Mouse (Mus musculus): ENCODE measurements around the gene Rassf10. TPM values are rescaled to one million over a fixed set of nuclear protein-coding genes. Genes with fewer than 3 reads are reported as not detected.

Rassf10 gene
- 0.99 and 1.1 TPM in 2 replicates for polyA plus RNA-seq (2012; rRNA removed)

- WGBS: 1% methylated on average over 41 of the region's 41 CpGs
- Histone ChIP-seq H3K4me1 (ENCODE audit: control insufficient read depth, insufficient read depth, insufficient read length, low read length) (peaks cover 14% of the 10 kb centered on the region), H3K27me3 (ENCODE audit: control insufficient read depth, insufficient read depth, low read length) (peaks cover 13% of the 10 kb centered on the region; the same call in 1 of the 2 replicates), H3K27ac (ENCODE audit: insufficient read depth, low read depth, low read length) (no peak within 1 kb of the TSS), H3K36me3 (ENCODE audit: control insufficient read depth, insufficient read depth, low read length) (no peaks in the 10 kb centered on the region), H3K4me3 (ENCODE audit: low read depth, low read length) (peak within 1 kb of the TSS; percentile 59)
- TF ChIP-seq CTCF (IDR thresholded peaks at IDR 0.05; ENCODE audit: extremely low read depth, insufficient read length, insufficient replicate concordance, low read depth, low read length) (no peak), POLR2A (IDR thresholded peaks at IDR 0.05; ENCODE audit: low read depth, low read length) (no peak)
Observed at GRCm38 (mm10) chr7:112953777-112954291, at the start of gene Rassf10. Rassf10 (plus strand) TSS chr7:112953962.

GRCm38 (mm10) chr7:112906848-112907247 is 46.9 kb upstream of the Rassf10 start:
- no peak for TF ChIP-seq POLR2A (IDR thresholded peaks at IDR 0.05; ENCODE audit: low read depth, low read length)
- TF ChIP-seq CTCF (IDR thresholded peaks at IDR 0.05; ENCODE audit: extremely low read depth, insufficient read length, insufficient replicate concordance, low read depth, low read length): no peak

GRCm38 (mm10) chr7:112907468-112907867 is 46.3 kb upstream of the Rassf10 start:
- no peak overlapping the region for H3K27ac ChIP-seq (ENCODE audit: insufficient read depth, low read depth, low read length)
- 86% methylated on average over 2 of the region's 2 CpGs for WGBS
- no peaks in the 10 kb centered on the region for H3K4me1 ChIP-seq (ENCODE audit: control insufficient read depth, insufficient read depth, insufficient read length, low read length)
- TF ChIP-seq CTCF (IDR thresholded peaks at IDR 0.05; ENCODE audit: extremely low read depth, insufficient read length, insufficient replicate concordance, low read depth, low read length) (no peak), POLR2A (IDR thresholded peaks at IDR 0.05; ENCODE audit: low read depth, low read length) (no peak)
- no peaks in the 10 kb centered on the region for H3K27me3 ChIP-seq (ENCODE audit: control insufficient read depth, insufficient read depth, low read length)
- no peak overlapping the region for H3K4me3 ChIP-seq (ENCODE audit: low read depth, low read length)
- H3K36me3 ChIP-seq (ENCODE audit: control insufficient read depth, insufficient read depth, low read length): peaks cover 3% of the 10 kb centered on the region

More at GRCm38 (mm10) chr7:112906848-112907247, 46.9 kb upstream of the Rassf10 start:
- 90% methylated on average over 5 of the region's 5 CpGs for WGBS
- no peaks in the 10 kb centered on the region for H3K27me3 ChIP-seq (ENCODE audit: control insufficient read depth, insufficient read depth, low read length)
- H3K4me1 ChIP-seq (ENCODE audit: control insufficient read depth, insufficient read depth, insufficient read length, low read length): no peaks in the 10 kb centered on the region
- H3K27ac ChIP-seq (ENCODE audit: insufficient read depth, low read depth, low read length): no peak overlapping the region
- no peak overlapping the region for H3K4me3 ChIP-seq (ENCODE audit: low read depth, low read length)
- peaks cover 5% of the 10 kb centered on the region for H3K36me3 ChIP-seq (ENCODE audit: control insufficient read depth, insufficient read depth, low read length)

DNA sequence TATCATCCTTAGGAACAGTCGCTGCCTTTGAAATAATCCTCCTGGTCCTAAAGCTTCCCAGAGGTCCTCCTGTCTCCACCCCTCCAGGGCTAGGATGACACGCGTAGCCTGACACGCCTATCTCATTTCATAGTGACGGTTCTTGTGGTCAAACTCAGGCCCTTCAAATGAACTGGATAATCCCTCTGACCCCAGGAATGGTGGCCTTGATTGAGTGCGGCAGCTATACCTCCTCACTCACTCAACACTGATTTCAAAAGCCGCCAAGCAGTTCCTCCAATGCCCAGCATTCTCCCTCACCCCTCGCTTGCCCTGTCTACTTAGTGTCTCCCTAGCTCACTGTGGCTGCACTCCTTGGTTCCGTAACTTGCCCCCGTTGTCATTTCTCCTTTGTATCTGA is 44.6 kb upstream of the Rassf10 start:
- no peaks in the 10 kb centered on the region for H3K4me1 ChIP-seq (ENCODE audit: control insufficient read depth, insufficient read depth, insufficient read length, low read length)
- no peak overlapping the region for H3K27ac ChIP-seq (ENCODE audit: insufficient read depth, low read depth, low read length)
- TF ChIP-seq POLR2A (IDR thresholded peaks at IDR 0.05; ENCODE audit: low read depth, low read length) (no peak), CTCF (IDR thresholded peaks at IDR 0.05; ENCODE audit: extremely low read depth, insufficient read length, insufficient replicate concordance, low read depth, low read length) (no peak)
- no peak overlapping the region for H3K4me3 ChIP-seq (ENCODE audit: low read depth, low read length)
- H3K36me3 ChIP-seq (ENCODE audit: control insufficient read depth, insufficient read depth, low read length): peaks cover 1% of the 10 kb centered on the region; the same call in 1 of the 2 replicates
- no peaks in the 10 kb centered on the region for H3K27me3 ChIP-seq (ENCODE audit: control insufficient read depth, insufficient read depth, low read length)
- WGBS: 85% methylated on average over 10 of the region's 10 CpGs

- Histone ChIP-seq H3K36me3 (ENCODE audit: control insufficient read depth, insufficient read depth, low read length) (no peaks in the 10 kb centered on the region), H3K4me3 (ENCODE audit: low read depth, low read length) (no peak overlapping the region), H3K27ac (ENCODE audit: insufficient read depth, low read depth, low read length) (no peak overlapping the region), H3K4me1 (ENCODE audit: control insufficient read depth, insufficient read depth, insufficient read length, low read length) (no peaks in the 10 kb centered on the region), H3K27me3 (ENCODE audit: control insufficient read depth, insufficient read depth, low read length) (no peaks in the 10 kb centered on the region)
- no peak for TF ChIP-seq POLR2A (IDR thresholded peaks at IDR 0.05; ENCODE audit: low read depth, low read length)
- TF ChIP-seq CTCF (IDR thresholded peaks at IDR 0.05; ENCODE audit: extremely low read depth, insufficient read length, insufficient replicate concordance, low read depth, low read length): no peak
- 85% methylated on average over 3 of the region's 3 CpGs for WGBS
Observed at GRCm38 (mm10) chr7:112912969-112913368, 40.8 kb upstream of the Rassf10 start.

- no peaks in the 10 kb centered on the region for H3K36me3 ChIP-seq (ENCODE audit: control insufficient read depth, insufficient read depth, low read length)
- H3K27me3 ChIP-seq (ENCODE audit: control insufficient read depth, insufficient read depth, low read length): no peaks in the 10 kb centered on the region
- TF ChIP-seq POLR2A (IDR thresholded peaks at IDR 0.05; ENCODE audit: low read depth, low read length) (no peak), CTCF (IDR thresholded peaks at IDR 0.05; ENCODE audit: extremely low read depth, insufficient read length, insufficient replicate concordance, low read depth, low read length) (no peak)
- WGBS: 94% methylated on average over 4 of the region's 4 CpGs
- H3K4me1 ChIP-seq (ENCODE audit: control insufficient read depth, insufficient read depth, insufficient read length, low read length): 0 out of 2 replicates have a peak, but pooled peaks cover 3% of the 10 kb centered on the region
- H3K4me3 ChIP-seq (ENCODE audit: low read depth, low read length): no peak overlapping the region
- no peak overlapping the region for H3K27ac ChIP-seq (ENCODE audit: insufficient read depth, low read depth, low read length)
Observed at GRCm38 (mm10) chr7:112915571-112915970, 38.2 kb upstream of the Rassf10 start.

DNA sequence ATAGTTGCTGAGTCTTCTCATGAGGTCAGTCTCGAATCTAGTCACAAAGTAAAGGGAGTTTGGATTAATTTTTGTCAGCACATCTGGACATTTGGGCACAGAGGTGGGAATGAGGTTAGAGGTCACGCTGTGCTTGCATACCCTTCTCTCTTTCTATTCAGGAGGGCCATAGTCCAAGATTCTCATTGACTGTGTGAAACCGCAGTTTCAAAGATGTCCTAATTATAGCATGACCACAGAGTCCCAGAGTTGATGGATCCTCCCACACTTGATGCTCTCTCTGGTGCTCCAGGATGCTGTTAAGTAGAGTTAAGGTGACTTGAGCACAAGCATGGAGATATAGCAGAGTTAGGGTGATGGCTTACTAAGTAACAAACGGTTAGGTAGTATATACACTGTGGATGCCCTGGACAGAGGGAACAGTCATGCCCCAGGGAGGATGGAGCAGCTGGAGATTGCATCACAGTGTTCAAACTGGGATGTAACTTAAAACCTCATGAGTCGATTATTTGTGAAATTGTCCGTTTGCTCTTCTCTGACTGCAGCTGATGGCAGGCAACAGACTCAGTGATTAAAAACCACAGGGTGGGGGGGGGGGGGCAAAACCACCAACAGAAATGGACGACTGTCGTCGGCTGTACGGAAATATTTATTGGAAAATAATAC is 36.0 kb upstream of the Rassf10 start:
- 57% methylated on average over 10 of the region's 10 CpGs for WGBS
- Histone ChIP-seq H3K36me3 (ENCODE audit: control insufficient read depth, insufficient read depth, low read length) (no peaks in the 10 kb centered on the region), H3K27ac (ENCODE audit: insufficient read depth, low read depth, low read length) (no peak overlapping the region), H3K27me3 (ENCODE audit: control insufficient read depth, insufficient read depth, low read length) (no peaks in the 10 kb centered on the region), H3K4me1 (ENCODE audit: control insufficient read depth, insufficient read depth, insufficient read length, low read length) (0 out of 2 replicates have a peak, but pooled peaks cover 3% of the 10 kb centered on the region), H3K4me3 (ENCODE audit: low read depth, low read length) (no peak overlapping the region)
- no peak for TF ChIP-seq POLR2A (IDR thresholded peaks at IDR 0.05; ENCODE audit: low read depth, low read length)
- no peak for TF ChIP-seq CTCF (IDR thresholded peaks at IDR 0.05; ENCODE audit: extremely low read depth, insufficient read length, insufficient replicate concordance, low read depth, low read length)
